Mouse (Mus musculus) c-Kit-negative CD71-positive TER-119-positive erythroid progenitor cells, embryonic 14.5 days (primary cell): ENCODE data around the gene E330017A01Rik.
"Not testable (repeated sequence)": the region's sequence is repeated elsewhere in the genome, so short reads cannot be mapped to it uniquely, and the experiment has no call there.

Experiments
- DNase-seq: peaks from one replicate; pipeline ENCODE4 v3.0.0-alpha.2; 2013; ENCODE audit warnings: low read depth, low spot score

Gene E330017A01Rik

GRCm38 (mm10) chr16:58638689-58639175, at the start of gene E330017A01Rik:
E330017A01Rik (minus strand) TSS chr16:58638739.
- no peak for DNase-seq

GRCm38 (mm10) chr16:58685548-58686537, 47.3 kb upstream of the E330017A01Rik start:
- DNase-seq = no peak

- no peak for DNase-seq
These were observed 46.0 kb upstream of the E330017A01Rik start for GRCm38 (mm10) chr16:58684537-58684936.

- DNase-seq = no peak
These were observed 45.4 kb upstream of the E330017A01Rik start for GRCm38 (mm10) chr16:58683911-58684310.

- DNase-seq = no peak
These were observed 44.3 kb upstream of the E330017A01Rik start for GRCm38 (mm10) chr16:58682870-58683269.

GRCm38 (mm10) chr16:58682046-58682445, 43.5 kb upstream of the E330017A01Rik start:
- no peak for DNase-seq

GRCm38 (mm10) chr16:58678660-58679059, 40.1 kb upstream of the E330017A01Rik start:
- DNase-seq = no peak

- no peak for DNase-seq
These were observed 39.0 kb upstream of the E330017A01Rik start for GRCm38 (mm10) chr16:58677491-58677890.

- DNase-seq = no peak
These were observed 38.1 kb upstream of the E330017A01Rik start for GRCm38 (mm10) chr16:58676633-58677032.

- DNase-seq = no peak
These were observed 37.6 kb upstream of the E330017A01Rik start for GRCm38 (mm10) chr16:58676156-58676555.

- DNase-seq = no peak
These were observed 36.7 kb upstream of the E330017A01Rik start for GRCm38 (mm10) chr16:58675256-58675655.

GRCm38 (mm10) chr16:58673811-58674410, 35.4 kb upstream of the E330017A01Rik start:
- no peak for DNase-seq

GRCm38 (mm10) chr16:58672396-58672795, 33.9 kb upstream of the E330017A01Rik start:
- DNase-seq = no peak

GRCm38 (mm10) chr16:58671212-58671985, 32.9 kb upstream of the E330017A01Rik start:
- no peak for DNase-seq

GRCm38 (mm10) chr16:58670643-58671042, 32.1 kb upstream of the E330017A01Rik start:
- no peak for DNase-seq

GRCm38 (mm10) chr16:58669917-58670630, 31.5 kb upstream of the E330017A01Rik start, which contains the start of gene Cpox:
Cpox (plus strand) TSS chr16:58670292.
- DNase-seq = peak; percentile 85

GRCm38 (mm10) chr16:58669264-58669663, 30.7 kb upstream of the E330017A01Rik start:
- peak; percentile 63 for DNase-seq

- DNase-seq = no peak
These were observed 30.0 kb upstream of the E330017A01Rik start for GRCm38 (mm10) chr16:58668586-58668985.

- not testable (repeated sequence) for DNase-seq
These were observed 28.1 kb upstream of the E330017A01Rik start for GRCm38 (mm10) chr16:58666681-58667080.

- not testable (repeated sequence) for DNase-seq
These were observed 26.6 kb upstream of the E330017A01Rik start for GRCm38 (mm10) chr16:58665137-58665536.

GRCm38 (mm10) chr16:58663816-58664215, 25.3 kb upstream of the E330017A01Rik start:
- DNase-seq = no peak
